Mouse (Mus musculus): ENCODE data around the gene Rangap1.

Rangap1 gene

GRCm38 (mm10) chr15:81693967-81694881 is 51.1 kb downstream of the Rangap1 start:
- DNase-seq: peak; percentile 88 to 89

DNA sequence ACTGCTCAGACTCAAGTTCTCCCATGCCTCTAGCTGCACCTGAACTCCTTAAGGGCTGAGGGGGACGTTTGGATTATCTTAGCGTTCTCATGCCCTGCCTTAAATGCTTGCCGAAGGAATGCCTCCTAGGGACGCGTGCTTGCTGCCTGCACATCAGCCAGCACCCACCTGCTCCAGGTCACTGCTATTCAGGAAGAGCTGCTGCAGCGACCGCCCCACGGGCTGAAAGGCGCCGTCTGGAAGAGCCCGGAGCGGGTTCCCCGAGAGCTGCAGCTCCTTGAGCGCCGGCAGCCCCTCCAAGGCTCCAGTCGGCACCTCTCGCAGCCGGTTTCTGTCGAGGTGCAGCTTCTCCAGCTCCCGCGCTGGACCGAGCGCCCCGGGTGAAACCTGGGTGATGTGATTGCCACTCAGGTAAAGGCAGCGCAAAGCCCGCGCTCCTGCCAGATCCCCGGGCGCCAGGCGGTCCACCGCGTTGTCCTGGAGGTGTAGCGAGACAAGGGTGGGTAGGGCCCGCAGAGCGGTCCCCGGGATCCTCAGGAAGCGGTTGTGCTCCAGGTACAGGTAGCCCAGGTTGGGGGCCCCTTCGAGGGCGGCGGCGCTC is 51.9 kb downstream of the Rangap1 start:
- DNase-seq: no peak

DNA sequence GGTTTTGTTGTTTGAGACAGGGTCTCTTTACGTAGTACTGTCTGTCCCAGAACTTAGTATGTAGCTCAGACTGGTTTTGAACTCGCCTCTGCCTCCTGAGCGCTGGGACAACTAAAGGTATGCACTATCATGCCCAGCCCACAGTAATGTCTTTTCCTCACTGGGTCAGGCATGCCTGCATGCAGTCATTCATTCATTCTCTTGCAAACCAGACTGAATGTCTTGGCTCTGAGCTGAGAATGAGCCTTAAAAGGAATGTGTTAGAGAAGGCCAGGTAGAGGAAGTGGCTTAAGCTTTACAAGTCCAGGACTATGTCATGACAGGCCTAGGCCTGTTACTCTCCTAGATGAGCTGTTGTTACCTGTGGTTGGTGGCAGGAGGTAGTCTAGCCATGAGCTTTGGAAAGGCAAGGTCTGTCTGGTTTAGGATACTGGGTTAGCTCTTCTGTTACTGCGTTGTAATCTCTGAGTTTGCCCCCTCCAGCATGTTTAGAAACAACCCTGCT is 65.0 kb downstream of the Rangap1 start:
- no peak for DNase-seq

DNA sequence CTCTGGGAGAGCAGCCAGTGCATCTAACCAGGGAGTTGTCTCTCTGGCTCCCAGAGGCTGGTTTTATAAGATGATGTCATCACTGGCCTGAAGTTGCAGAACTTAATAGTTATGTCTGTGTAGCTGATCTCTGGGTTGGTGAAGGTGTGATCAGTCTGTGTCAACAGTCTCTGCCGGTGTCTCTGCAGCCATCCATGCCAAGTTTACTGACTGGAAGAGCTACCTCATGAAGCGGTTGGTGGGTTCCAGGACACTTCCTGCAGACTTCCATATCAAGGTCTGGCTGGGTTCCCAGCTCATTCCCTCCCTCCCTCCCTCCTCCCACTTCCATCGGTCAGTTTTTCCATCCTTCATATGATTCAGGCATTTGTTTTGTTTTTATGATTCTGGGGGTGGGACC is 68.7 kb downstream of the Rangap1 start:
- DNase-seq: no peak

DNA sequence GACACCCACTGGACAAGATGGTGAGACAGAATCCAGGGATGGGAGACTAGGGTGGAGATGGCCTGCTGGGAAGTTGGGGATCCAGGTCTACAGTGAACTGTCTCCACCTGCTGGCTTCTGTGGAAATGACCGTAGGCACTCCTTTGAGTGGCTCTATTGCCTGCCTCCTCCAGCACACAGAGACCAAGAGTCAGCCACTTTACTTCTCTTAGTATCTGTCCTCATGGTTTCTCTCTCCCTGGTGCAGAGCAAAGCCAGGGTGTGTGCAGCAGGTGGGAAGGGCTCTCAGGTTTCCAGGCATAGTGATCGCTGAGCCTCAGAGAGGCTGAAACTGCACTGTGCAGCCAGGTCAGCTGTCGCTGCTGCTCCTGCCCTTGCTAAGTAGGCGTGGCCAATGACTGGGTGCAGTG is 75.1 kb downstream of the Rangap1 start:
- DNase-seq: peak; percentile 60 to 71

GRCm38 (mm10) chr15:81666957-81667356 is 78.4 kb downstream of the Rangap1 start:
- no peak for DNase-seq

GRCm38 (mm10) chr15:81663697-81664561 is 81.4 kb downstream of the Rangap1 start, which contains the start of gene L3mbtl2:
L3mbtl2 (plus strand) TSS chr15:81663889.
- peak; percentile 93 for DNase-seq

DNA sequence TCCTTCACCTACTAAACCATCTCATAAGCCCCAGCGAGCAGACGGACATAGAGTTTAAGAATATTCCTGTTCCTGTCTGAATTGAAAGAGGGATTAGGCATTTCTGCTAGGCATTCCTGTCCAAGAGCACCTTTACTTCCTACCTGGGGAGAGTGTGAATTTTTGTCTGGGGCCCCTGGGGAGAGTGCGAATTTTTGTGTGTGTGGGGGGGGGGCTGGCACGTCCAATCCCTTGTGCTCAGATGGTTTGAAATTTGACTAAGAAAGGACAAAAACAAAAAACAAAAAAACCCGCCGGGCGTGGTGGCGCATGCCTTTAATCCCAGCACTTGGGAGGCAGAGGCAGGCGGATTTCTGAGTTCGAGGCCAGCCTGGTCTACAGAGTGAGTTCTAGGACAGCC is 82.0 kb downstream of the Rangap1 start:
- peak in 1 of 2 experiments; percentile 14 for DNase-seq

GRCm38 (mm10) chr15:81661701-81662100 is 83.6 kb downstream of the Rangap1 start:
- no peak for DNase-seq
